Mouse (Mus musculus) heart, embryonic 11.5 days (tissue): Measurements from ENCODE around the gene Med11. TPM values are rescaled to one million over a fixed set of nuclear protein-coding genes. Genes with fewer than 3 reads are reported as not detected.

Source experiments
- ATAC-seq: fragments of 200-750 bp; cut with Nextera tagmentation; replicated peaks from 2 replicates; pipeline ENCODE4 v1.8.0; 2017; ENCODE audit warnings: moderate library complexity; ENCODE audit not compliant: insufficient number of reproducible peaks, low FRiP score, low TSS enrichment
- H3K27ac ChIP-seq: fragments of 300-500 bp; sonication (generic); 2 replicates; pipeline ENCODE4 v1.5.1; 2014; ENCODE audit warnings: mild to moderate bottlenecking, low read depth, low read length
- H3K27me3 ChIP-seq: fragments of 300-500 bp; sonication (generic); 2 replicates; pipeline ENCODE4 v1.6.1; 2014; ENCODE audit warnings: mild to moderate bottlenecking, low read length, mixed read lengths; ENCODE audit not compliant: control insufficient read depth, insufficient read depth
- H3K36me3 ChIP-seq: fragments of 300-500 bp; sonication (generic); 2 replicates; pipeline ENCODE4 v1.6.1; 2014; ENCODE audit warnings: mild to moderate bottlenecking, low read length, moderate library complexity, mixed read lengths; ENCODE audit not compliant: control insufficient read depth, insufficient read depth
- H3K4me1 ChIP-seq: fragments of 300-500 bp; sonication (generic); 2 replicates; pipeline ENCODE4 v1.6.1; 2014; ENCODE audit warnings: low read length; ENCODE audit not compliant: control insufficient read depth, insufficient read depth
- H3K4me2 ChIP-seq: fragments of 300-500 bp; sonication (generic); 2 replicates; pipeline ENCODE4 v1.6.1; 2014; ENCODE audit warnings: mild to moderate bottlenecking, moderate library complexity
- H3K4me3 ChIP-seq: fragments of 300-500 bp; sonication (generic); 2 replicates; pipeline ENCODE4 v1.5.1; 2014; ENCODE audit warnings: low read depth, low read length
- H3K9ac ChIP-seq: fragments of 300-500 bp; sonication (generic); 2 replicates; pipeline ENCODE4 v1.6.1; 2014; ENCODE audit warnings: mild to moderate bottlenecking, low read depth, low read length, moderate library complexity
- H3K9me3 ChIP-seq: fragments of 300-500 bp; sonication (generic); replicated peaks from 2 replicates; pipeline ENCODE4 v1.6.1; 2016; ENCODE audit warnings: low read length; ENCODE audit not compliant: control insufficient read depth
- WGBS: fragments of 180-500 bp; shearing (Covaris S2); extraction: QIAGEN DNeasy Blood & Tissue Kit; methylation state at CpG from one replicate; pipeline ENCODE4 v1.1.7; 2014; ENCODE audit not compliant: insufficient replicate concordance; 5-methylcytosine and 5-hydroxymethylcytosine counted together
- microRNA-seq: library from miRNA; unstranded; fragments of <30 nt; microRNA quantifications from one replicate; pipeline ENCODE4, GENCODE M21; 2016; ENCODE audit warnings: borderline number of aligned reads
- polyA plus RNA-seq: library from polyadenylated mRNA; unstranded; fragments of >200 nt; fragmentation: Nextera tagmentation; extraction: Ambion mirVana; gene quantifications from 2 replicates; pipeline ENCODE4 v1.2.1, GENCODE M21; 2014

Med11 gene
- polyA plus RNA-seq, 1 experiment from 2014 or later, result 31.2 TPM

- WGBS, result 69% methylated on average over 14 of the region's 14 CpGs
- H3K4me3 ChIP-seq, result no peak overlapping the region
- H3K27me3 ChIP-seq, result no peaks in the 10 kb centered on the region
- no peak for ATAC-seq
- no peaks in the 10 kb centered on the region for H3K9me3 ChIP-seq
- no peaks in the 10 kb centered on the region for H3K36me3 ChIP-seq
- H3K9ac ChIP-seq, result no peak overlapping the region
- H3K27ac ChIP-seq, result no peak overlapping the region
- H3K4me1 ChIP-seq, result no peaks in the 10 kb centered on the region
- H3K4me2 ChIP-seq, result no peak overlapping the region
Observed at GRCm38 (mm10) chr11:70499566-70500475, 48.1 kb downstream of the Med11 start.

GRCm38 (mm10) chr11:70500476-70500812, 48.7 kb downstream of the Med11 start:
- Histone ChIP-seq H3K9me3 (no peaks in the 10 kb centered on the region), H3K4me2 (no peak overlapping the region), H3K4me3 (no peak overlapping the region), H3K4me1 (no peaks in the 10 kb centered on the region), H3K27me3 (no peaks in the 10 kb centered on the region), H3K27ac (no peak overlapping the region), H3K9ac (no peak overlapping the region), H3K36me3 (no peaks in the 10 kb centered on the region)
- WGBS, result 83% methylated on average over 1 of the region's 1 CpGs
- ATAC-seq, result no peak

- Histone ChIP-seq H3K4me1 (no peaks in the 10 kb centered on the region), H3K9ac (no peak overlapping the region), H3K4me2 (no peak overlapping the region), H3K9me3 (no peaks in the 10 kb centered on the region), H3K36me3 (no peaks in the 10 kb centered on the region), H3K4me3 (no peak overlapping the region), H3K27ac (no peak overlapping the region), H3K27me3 (no peaks in the 10 kb centered on the region)
- no peak for ATAC-seq
- WGBS, result 55% methylated on average over 3 of the region's 3 CpGs
Observed at GRCm38 (mm10) chr11:70502018-70502417, 50.3 kb downstream of the Med11 start.

Small RNAs within 50 kb of the gene (microRNA-seq; reads per million reads assigned to microRNA genes)
- 0.20 reads per million for gene Mir7115

Other genes with a start within 250 kb of the Med11 start
- 0.36 and 0.39 TPM in 2 replicates for gene Slc16a11, start 239.2 kb upstream of the Med11 start, polyA plus RNA-seq
- gene Slc16a13, start 230.9 kb upstream of the Med11 start, polyA plus RNA-seq, result 7.6 and 7.8 TPM in 2 replicates
- gene Bcl6b, start 222.1 kb upstream of the Med11 start, polyA plus RNA-seq, result 11.9 and 13.0 TPM in 2 replicates
- gene 0610010K14Rik, start 214.0 kb upstream of the Med11 start, polyA plus RNA-seq, result 129 and 132 TPM in 2 replicates
- 7.7 and 9.3 TPM in 2 replicates for gene Gm21988, start 212.1 kb upstream of the Med11 start, polyA plus RNA-seq
- gene Rnasek, start 212.1 kb upstream of the Med11 start, polyA plus RNA-seq, result 170 and 183 TPM in 2 replicates
- gene Alox12, start 196.6 kb upstream of the Med11 start, polyA plus RNA-seq, result 5.8 and 6.1 TPM in 2 replicates
- 0.11 TPM in 1 of 2 replicates, not detected in the other for gene Alox12e, start 129.3 kb upstream of the Med11 start, polyA plus RNA-seq
- gene Alox15, start 99.9 kb upstream of the Med11 start, polyA plus RNA-seq, result 0.06 TPM in 1 of 2 replicates, not detected in the other
- 22.1 and 27.5 TPM in 2 replicates for gene Pelp1, start 41.9 kb upstream of the Med11 start, polyA plus RNA-seq
- gene Arrb2, start 19.3 kb upstream of the Med11 start, polyA plus RNA-seq, result 11.6 and 12.9 TPM in 2 replicates
- gene Zmynd15, start 7.5 kb downstream of the Med11 start, polyA plus RNA-seq, result 1.1 and 1.9 TPM in 2 replicates
- gene Cxcl16, start 8.1 kb downstream of the Med11 start, polyA plus RNA-seq, result 6.2 and 7.3 TPM in 2 replicates
- gene Tm4sf5, start 53.3 kb downstream of the Med11 start, polyA plus RNA-seq, result 8.2 and 10.3 TPM in 2 replicates
- 0.35 TPM in 1 of 2 replicates, not detected in the other for gene Vmo1, start 62.7 kb downstream of the Med11 start, polyA plus RNA-seq
- gene Gltpd2, start 67.3 kb downstream of the Med11 start, polyA plus RNA-seq, result 0.84 TPM in 1 of 2 replicates, not detected in the other
- 684 and 701 TPM in 2 replicates for gene Psmb6, start 73.4 kb downstream of the Med11 start, polyA plus RNA-seq
- not detected in 2 replicates for gene Gm40193, start 81.0 kb downstream of the Med11 start, polyA plus RNA-seq
- gene Pld2, start 88.1 kb downstream of the Med11 start, polyA plus RNA-seq, result 7.4 and 8.6 TPM in 2 replicates
- gene Mink1, start 111.0 kb downstream of the Med11 start, polyA plus RNA-seq, result 15.1 and 16.1 TPM in 2 replicates
- gene 4930544D05Rik, start 163.9 kb downstream of the Med11 start, polyA plus RNA-seq, result not detected in 2 replicates
- gene Chrne, start 167.3 kb downstream of the Med11 start, polyA plus RNA-seq, result not detected in 2 replicates
- gene Gp1ba, start 187.2 kb downstream of the Med11 start, polyA plus RNA-seq, result 2.6 and 5.4 TPM in 2 replicates
- gene Rnf167, start 195.3 kb downstream of the Med11 start, polyA plus RNA-seq, result 66.8 and 76.9 TPM in 2 replicates
- 221 and 245 TPM in 2 replicates for gene Slc25a11, start 195.6 kb downstream of the Med11 start, polyA plus RNA-seq
- gene Pfn1, start 202.7 kb downstream of the Med11 start, polyA plus RNA-seq, result 1,771 and 1,932 TPM in 2 replicates
- 272 and 313 TPM in 2 replicates for gene Eno3, start 205.3 kb downstream of the Med11 start, polyA plus RNA-seq
- 187 and 201 TPM in 2 replicates for gene Spag7, start 217.5 kb downstream of the Med11 start, polyA plus RNA-seq
- gene Camta2, start 236.2 kb downstream of the Med11 start, polyA plus RNA-seq, result 10.6 and 14.4 TPM in 2 replicates
- gene Inca1, start 248.2 kb downstream of the Med11 start, polyA plus RNA-seq, result 0.89 and 2.2 TPM in 2 replicates
- gene Kif1c, start 248.6 kb downstream of the Med11 start, polyA plus RNA-seq, result 9.8 and 11.4 TPM in 2 replicates